Mouse (Mus musculus): ENCODE results near the gene Gm13304. TPM values are rescaled to one million over a fixed set of nuclear protein-coding genes. Genes with fewer than 3 reads are reported as not detected.
"Not testable (repeated sequence)": the region's sequence is repeated elsewhere in the genome, so short reads cannot be mapped to it uniquely, and the experiment has no call there.

Gene Gm13304
- not detected in 2 replicates for polyA plus RNA-seq (2012; rRNA removed)
- 5.9 TPM in 1 of 2 replicates, not detected in the other for polyA plus RNA-seq (2014; fragmentation: Nextera tagmentation; extraction: Ambion mirVana)

GRCm38 (mm10) chr4:42114517-42114916 lies at the start of gene Gm13304:
TSS of gene Gm13304 (plus strand) at chr4:42114817.
- not testable (repeated sequence) for H3K4me1 ChIP-seq (ENCODE audit: control insufficient read depth, insufficient read depth, low read length); H3K36me3 ChIP-seq (ENCODE audit: control insufficient read depth, insufficient read depth, low read length); H3K4me2 ChIP-seq (replicated peaks; ENCODE audit: low read depth, low read length, severe bottlenecking); H3K9ac ChIP-seq (ENCODE audit: low read depth, low read length, severe bottlenecking); H3K27ac ChIP-seq (replicated peaks; ENCODE audit: low read depth, low read length); ATAC-seq (ENCODE audit: low FRiP score, low read depth); H3K27me3 ChIP-seq (ENCODE audit: control insufficient read depth, insufficient read depth, low read length); H3K4me3 ChIP-seq (replicated peaks; ENCODE audit: low read length); DNase-seq (ENCODE audit: low spot score); H3K9me3 ChIP-seq (ENCODE audit: control insufficient read depth, low read length)
- no CpG with 5 or more reads among the region's 5 CpGs for WGBS

DNA sequence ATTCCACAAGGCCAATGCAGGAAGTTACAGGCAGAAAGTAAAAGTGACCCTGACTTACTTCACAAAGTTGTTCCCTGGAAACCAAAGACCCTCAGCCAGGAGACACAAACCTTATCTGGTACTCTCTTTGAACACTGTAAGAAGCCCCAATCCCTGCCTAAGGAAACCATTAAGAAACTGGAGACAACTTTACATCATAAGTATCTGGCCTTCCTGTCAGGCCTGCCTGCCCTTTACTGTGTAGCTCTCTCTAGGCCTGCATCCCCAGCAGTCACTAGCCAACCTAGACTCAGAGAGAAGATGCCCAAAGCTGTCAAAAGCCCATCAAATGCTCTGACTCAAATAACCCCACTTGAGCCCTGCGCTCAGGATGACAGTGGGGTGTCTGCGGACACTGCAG lies 23.7 kb upstream of the Gm13304 start, which contains the start of gene Gm3893:
Gene Gm3893, plus strand, starts transcription at position 301 of the 400 bp plus-strand sequence.
- WGBS = no CpG with 5 or more reads among the region's 2 CpGs
- H3K9me3 ChIP-seq (ENCODE audit: control insufficient read depth, low read length); H3K4me2 ChIP-seq (replicated peaks; ENCODE audit: low read depth, low read length, severe bottlenecking); H3K4me1 ChIP-seq (ENCODE audit: control insufficient read depth, insufficient read depth, low read length); ATAC-seq (ENCODE audit: low FRiP score, low read depth); H3K9ac ChIP-seq (ENCODE audit: low read depth, low read length, severe bottlenecking); H3K4me3 ChIP-seq (replicated peaks; ENCODE audit: low read length); H3K27me3 ChIP-seq (ENCODE audit: control insufficient read depth, insufficient read depth, low read length); DNase-seq (ENCODE audit: low spot score); H3K36me3 ChIP-seq (ENCODE audit: control insufficient read depth, insufficient read depth, low read length); H3K27ac ChIP-seq (replicated peaks; ENCODE audit: low read depth, low read length): not testable (repeated sequence)

GRCm38 (mm10) chr4:42153136-42153535 lies 38.5 kb downstream of the Gm13304 start, which contains the start of gene Gm13306:
TSS of gene Gm13306 (plus strand) at chr4:42153436.
- not testable (repeated sequence) for H3K4me3 ChIP-seq (replicated peaks; ENCODE audit: low read length); DNase-seq (ENCODE audit: low spot score); ATAC-seq (ENCODE audit: low FRiP score, low read depth)

More at GRCm38 (mm10) chr4:42153136-42153535, 38.5 kb downstream of the Gm13304 start, which contains the start of gene Gm13306:
- not testable (repeated sequence) for H3K4me2 ChIP-seq (replicated peaks; ENCODE audit: low read depth, low read length, severe bottlenecking); H3K27ac ChIP-seq (replicated peaks; ENCODE audit: low read depth, low read length); H3K4me1 ChIP-seq (ENCODE audit: control insufficient read depth, insufficient read depth, low read length); H3K9me3 ChIP-seq (ENCODE audit: control insufficient read depth, low read length); H3K36me3 ChIP-seq (ENCODE audit: control insufficient read depth, insufficient read depth, low read length); H3K9ac ChIP-seq (ENCODE audit: low read depth, low read length, severe bottlenecking); H3K27me3 ChIP-seq (ENCODE audit: control insufficient read depth, insufficient read depth, low read length)
- WGBS = no CpG with 5 or more reads among the region's 9 CpGs

Other genes starting within 250 kb of the Gm13304 start
- gene Gm21541, start 211.2 kb upstream of the Gm13304 start, polyA plus RNA-seq (2012; rRNA removed) = 2.8 and 12.6 TPM in 2 replicates
- gene Gm21541, start 211.2 kb upstream of the Gm13304 start, polyA plus RNA-seq (2014; fragmentation: Nextera tagmentation; extraction: Ambion mirVana) = 25.2 TPM in 1 of 2 replicates, not detected in the other
- 3.7 and 5.8 TPM in 2 replicates for gene Gm20878, start 173.2 kb upstream of the Gm13304 start, polyA plus RNA-seq (2012; rRNA removed)
- 1.6 and 1.8 TPM in 2 replicates for gene Gm20878, start 173.2 kb upstream of the Gm13304 start, polyA plus RNA-seq (2014; fragmentation: Nextera tagmentation; extraction: Ambion mirVana)
- 0.98 and 1.2 TPM in 2 replicates for gene Fam205a4, start 148.8 kb upstream of the Gm13304 start, polyA plus RNA-seq (2012; rRNA removed)
- 0.58 and 0.66 TPM in 2 replicates for gene Fam205a4, start 148.8 kb upstream of the Gm13304 start, polyA plus RNA-seq (2014; fragmentation: Nextera tagmentation; extraction: Ambion mirVana)
- 0.04 and 0.20 TPM in 2 replicates for gene Gm21093, start 80.1 kb upstream of the Gm13304 start, polyA plus RNA-seq (2012; rRNA removed)
- gene Gm21093, start 80.1 kb upstream of the Gm13304 start, polyA plus RNA-seq (2014; fragmentation: Nextera tagmentation; extraction: Ambion mirVana) = 0.22 TPM in 1 of 2 replicates, not detected in the other
- not detected in 2 replicates for gene Gm3893, start 23.6 kb upstream of the Gm13304 start, polyA plus RNA-seq (2012; rRNA removed)
- gene Gm3893, start 23.6 kb upstream of the Gm13304 start, polyA plus RNA-seq (2014; fragmentation: Nextera tagmentation; extraction: Ambion mirVana) = not detected in 2 replicates
- gene Gm13306, start 38.6 kb downstream of the Gm13304 start, polyA plus RNA-seq (2012; rRNA removed) = 0.30 and 0.42 TPM in 2 replicates
- 0.64 TPM in 1 of 2 replicates, not detected in the other for gene Gm13306, start 38.6 kb downstream of the Gm13304 start, polyA plus RNA-seq (2014; fragmentation: Nextera tagmentation; extraction: Ambion mirVana)
- 0.10 and 0.20 TPM in 2 replicates for gene Gm13305, start 53.8 kb downstream of the Gm13304 start, polyA plus RNA-seq (2012; rRNA removed)
- gene Gm13305, start 53.8 kb downstream of the Gm13304 start, polyA plus RNA-seq (2014; fragmentation: Nextera tagmentation; extraction: Ambion mirVana) = 0.89 TPM in 1 of 2 replicates, not detected in the other
- not detected in 2 replicates for gene Gm10600, start 125.8 kb downstream of the Gm13304 start, polyA plus RNA-seq (2012; rRNA removed)
- gene Gm10600, start 125.8 kb downstream of the Gm13304 start, polyA plus RNA-seq (2014; fragmentation: Nextera tagmentation; extraction: Ambion mirVana) = not detected in 2 replicates
- gene Ccl21b, start 140.9 kb downstream of the Gm13304 start, polyA plus RNA-seq (2012; rRNA removed) = 0.57 TPM in 1 of 2 replicates, not detected in the other
- gene Ccl21b, start 140.9 kb downstream of the Gm13304 start, polyA plus RNA-seq (2014; fragmentation: Nextera tagmentation; extraction: Ambion mirVana) = 1.4 TPM in 1 of 2 replicates, not detected in the other
- gene Gm21953, start 179.4 kb downstream of the Gm13304 start, polyA plus RNA-seq (2012; rRNA removed) = not detected in 2 replicates
- not detected in 2 replicates for gene Gm21953, start 179.4 kb downstream of the Gm13304 start, polyA plus RNA-seq (2014; fragmentation: Nextera tagmentation; extraction: Ambion mirVana)
- gene Fam205a3, start 203.5 kb downstream of the Gm13304 start, polyA plus RNA-seq (2012; rRNA removed) = 0.09 TPM in 1 of 2 replicates, not detected in the other
- not detected in 2 replicates for gene Fam205a3, start 203.5 kb downstream of the Gm13304 start, polyA plus RNA-seq (2014; fragmentation: Nextera tagmentation; extraction: Ambion mirVana)